10 mouse cellular contexts compared by ENCODE assay signal in the genomic region with DNA sequence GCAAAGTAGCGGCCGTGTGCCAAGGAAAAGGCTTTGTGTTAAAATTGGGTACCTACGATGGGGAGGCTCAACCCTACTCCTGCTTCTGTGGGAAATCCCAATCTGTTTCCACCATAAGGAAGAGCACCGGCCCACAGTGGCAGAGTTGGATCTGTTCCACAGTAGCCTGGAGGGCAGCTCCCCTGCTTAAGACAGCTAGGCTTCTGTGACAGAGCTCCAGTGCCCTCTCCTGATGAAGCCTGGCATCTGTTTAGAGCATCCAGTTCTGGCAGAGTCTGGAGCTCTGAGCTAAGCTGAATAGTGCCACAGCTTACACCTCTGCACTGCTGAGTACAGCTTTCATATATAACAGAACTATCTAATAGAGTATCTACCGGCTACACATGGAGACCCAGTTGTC. TPM values are rescaled to one million over a fixed set of nuclear protein-coding genes. Genes with fewer than 3 reads are reported as not detected.
DNase-seq lines count a peak whose midpoint lies in the region; ATAC-seq lines count a peak whose summit lies in the region.
"Had no signal": no experiment of that assay in that cellular context is flagged by ENCODE, and none has a peak within 500 bp of the region (broad histone marks: within the 10 kb centered on the region; RNA-seq: fewer than 3 reads in every experiment).

No protein-coding gene starts in this region.

- ATAC-seq in frontal cortex, adult (ENCODE audit: low TSS enrichment): peak; percentile 96
- ATAC-seq in neural tube, embryonic 12.5 days (ENCODE audit: low FRiP score, low read depth): 0 out of 2 replicates have a peak, but pooled peaks have one; percentile 29
- ATAC-seq in midbrain, embryonic 13.5 days: peak; percentile 60

- no peak overlapping the region for H3K4me2 ChIP-seq in neural tube, embryonic 12.5 days (replicated peaks)
- no peak overlapping the region for H3K4me2 ChIP-seq in midbrain, embryonic 13.5 days (replicated peaks)
- H3K4me2 ChIP-seq: liver, embryonic 13.5 days had no signal

- H3K27me3 ChIP-seq in neural tube, embryonic 12.5 days (replicated peaks): no peaks in the 10 kb centered on the region
- H3K27me3 ChIP-seq in midbrain, embryonic 13.5 days: no peaks in the 10 kb centered on the region
- H3K27me3 ChIP-seq: liver, embryonic 13.5 days had no signal

- H3K4me3 ChIP-seq in neural tube, embryonic 12.5 days: no peak overlapping the region
- no peak overlapping the region for H3K4me3 ChIP-seq in midbrain, embryonic 13.5 days (replicated peaks)
- H3K4me3 ChIP-seq: liver, embryonic 13.5 days had no signal

- WGBS in neural tube, embryonic 12.5 days: 88% methylated on average over 5 of the region's 5 CpGs
- 88% methylated on average over 5 of the region's 5 CpGs for WGBS in midbrain, embryonic 13.5 days

- H3K9me3 ChIP-seq in neural tube, embryonic 12.5 days: no peaks in the 10 kb centered on the region
- H3K9me3 ChIP-seq in midbrain, embryonic 13.5 days: no peaks in the 10 kb centered on the region
- H3K9me3 ChIP-seq: liver, embryonic 13.5 days had no signal

- H3K9ac ChIP-seq in neural tube, embryonic 12.5 days: no peak overlapping the region
- no peak overlapping the region for H3K9ac ChIP-seq in midbrain, embryonic 13.5 days (replicated peaks)
- H3K9ac ChIP-seq: liver, embryonic 13.5 days had no signal

- no peaks in the 10 kb centered on the region for H3K4me1 ChIP-seq in neural tube, embryonic 12.5 days
- H3K4me1 ChIP-seq in midbrain, embryonic 13.5 days (replicated peaks): no peaks in the 10 kb centered on the region

- no peak overlapping the region for H3K27ac ChIP-seq in neural tube, embryonic 12.5 days
- H3K27ac ChIP-seq in midbrain, embryonic 13.5 days: no peak overlapping the region
- H3K27ac ChIP-seq: liver, embryonic 13.5 days had no signal

- peaks cover 6% of the 10 kb centered on the region for H3K36me3 ChIP-seq in neural tube, embryonic 12.5 days
- H3K36me3 ChIP-seq in midbrain, embryonic 13.5 days: peaks cover 12% of the 10 kb centered on the region

- DNase-seq in frontal cortex, postnatal 25 days (ENCODE audit: low spot score in 2 of 2): no peak
- no peak for DNase-seq in neural tube, embryonic 10.5 days (ENCODE audit: extremely low spot score, low spot score)
- peak; percentile 53 to 73 for DNase-seq in cerebellum, postnatal 25 days
- DNase-seq in urinary bladder, postnatal 36 days (ENCODE audit: low spot score in 2 of 2): no peak
- DNase-seq in urinary bladder, postnatal 14 days (ENCODE audit: low spot score): no peak
- DNase-seq: liver, embryonic 13.5 days had no signal

RNA-seq across cellular contexts. Expression of a gene that starts 14.0 kb away (rescaled TPM):
- polyA plus RNA-seq in neural tube, embryonic 12.5 days (2016; fragmentation: Nextera tagmentation; extraction: Ambion mirVana): 0.20 and 0.27 TPM in 2 replicates
- 1.0 and 2.3 TPM in 2 replicates for polyA plus RNA-seq in midbrain, embryonic 13.5 days (2015; fragmentation: Nextera tagmentation; extraction: Ambion mirVana)
- polyA plus RNA-seq: stomach, embryonic 14.5 days had no signal

RNA-seq across cellular contexts. Expression of a gene that starts 51.1 kb away (rescaled TPM):
- 11.1 and 11.3 TPM in 2 replicates for polyA plus RNA-seq in neural tube, embryonic 12.5 days (2016; fragmentation: Nextera tagmentation; extraction: Ambion mirVana)
- 10.5 and 11.0 TPM in 2 replicates for polyA plus RNA-seq in midbrain, embryonic 13.5 days (2015; fragmentation: Nextera tagmentation; extraction: Ambion mirVana)

Comparison
In these comparisons a context has a peak if more than half of its experiments do, and no peak if none do; other contexts are left out.
1. ATAC-seq: peak in every context shown above with its lines; median percentile 96 in frontal cortex, adult; 60 in midbrain, embryonic 13.5 days; 29 in neural tube, embryonic 12.5 days.
2. DNase-seq: peak in cerebellum, postnatal 25 days (2 of 2); none in frontal cortex, postnatal 25 days (0 of 2), neural tube, embryonic 10.5 days (single experiment), urinary bladder, postnatal 36 days (0 of 2) and urinary bladder, postnatal 14 days (single experiment).